Mouse (Mus musculus) heart, embryonic 15.5 days (tissue): ENCODE measurements at regions not wholly inside any gene's neighbourhood (a gene's known extent, or its start where the extent isn't known, plus 50 kb on each side); places are given as distances from the start of the nearest gene placed in this dataset.

Experiments
- ATAC-seq: fragments of 200-750 bp; cut with Nextera tagmentation; replicated peaks from 2 replicates; pipeline ENCODE4 v1.8.0; 2017; ENCODE audit warnings: low read depth, moderate TSS enrichment; ENCODE audit not compliant: insufficient number of reproducible peaks, insufficient read depth, low FRiP score
- H3K27ac ChIP-seq: fragments of 300-500 bp; sonication (generic); 2 replicates; pipeline ENCODE4 v1.5.1; 2015; ENCODE audit warnings: mild to moderate bottlenecking, inconsistent platforms
- H3K27me3 ChIP-seq: fragments of 300-500 bp; sonication (generic); 2 replicates; pipeline ENCODE4 v1.6.1; 2015; ENCODE audit warnings: inconsistent platforms
- H3K36me3 ChIP-seq: fragments of 300-500 bp; sonication (generic); 2 replicates; pipeline ENCODE4 v1.6.1; 2015; ENCODE audit warnings: mild to moderate bottlenecking, inconsistent platforms
- H3K4me1 ChIP-seq: fragments of 300-500 bp; sonication (generic); replicated peaks from 2 replicates; pipeline ENCODE4 v1.6.1; 2015; ENCODE audit warnings: inconsistent platforms
- H3K4me2 ChIP-seq: fragments of 300-500 bp; sonication (generic); 2 replicates; pipeline ENCODE4 v1.6.1; 2015; ENCODE audit warnings: inconsistent platforms, mild to moderate bottlenecking, moderate library complexity
- H3K4me3 ChIP-seq: fragments of 300-500 bp; sonication (generic); 2 replicates; pipeline ENCODE4 v1.5.1; 2015; ENCODE audit warnings: mild to moderate bottlenecking, inconsistent platforms
- H3K9ac ChIP-seq: fragments of 300-500 bp; sonication (generic); 2 replicates; pipeline ENCODE4 v1.6.1; 2015; ENCODE audit warnings: mild to moderate bottlenecking, inconsistent platforms
- H3K9me3 ChIP-seq: fragments of 300-500 bp; sonication (generic); replicated peaks from 2 replicates; pipeline ENCODE4 v1.6.1; 2016; ENCODE audit warnings: inconsistent platforms
- whole genome bisulfite sequencing: fragments of 180-500 bp; shearing (Covaris S2); methylation state at CpG from one replicate; pipeline ENCODE4 v1.1.7; 2015; ENCODE audit warnings: mixed read lengths; 5-methylcytosine and 5-hydroxymethylcytosine counted together

- no peak for ATAC-seq
- Histone ChIP-seq H3K9me3 (no peaks in the 10 kb centered on the region), H3K4me3 (no peak overlapping the region), H3K9ac (no peak overlapping the region), H3K4me1 (no peaks in the 10 kb centered on the region), H3K4me2 (no peak overlapping the region), H3K27ac (no peak overlapping the region), H3K27me3 (no peaks in the 10 kb centered on the region), H3K36me3 (no peaks in the 10 kb centered on the region)
- WGBS = 64% methylated on average over 4 of the region's 4 CpGs
Observed at GRCm38 (mm10) chr5:107035376-107035775, 71.3 kb downstream of the Cdc7 start.

GRCm38 (mm10) chr5:107035782-107036181 lies 71.7 kb downstream of the Cdc7 start:
- no peak for ATAC-seq
- Histone ChIP-seq H3K9ac (no peak overlapping the region), H3K36me3 (no peaks in the 10 kb centered on the region), H3K27me3 (no peaks in the 10 kb centered on the region), H3K4me2 (no peak overlapping the region), H3K9me3 (no peaks in the 10 kb centered on the region), H3K4me1 (no peaks in the 10 kb centered on the region), H3K27ac (no peak overlapping the region), H3K4me3 (no peak overlapping the region)
- WGBS = 50% methylated on average over 6 of the region's 6 CpGs

- Histone ChIP-seq H3K4me2 (no peak overlapping the region), H3K9me3 (no peaks in the 10 kb centered on the region), H3K9ac (no peak overlapping the region), H3K36me3 (no peaks in the 10 kb centered on the region), H3K27me3 (no peaks in the 10 kb centered on the region), H3K27ac (no peak overlapping the region), H3K4me1 (no peaks in the 10 kb centered on the region), H3K4me3 (no peak overlapping the region)
- 83% methylated on average over 6 of the region's 6 CpGs for WGBS
- no peak for ATAC-seq
Observed at GRCm38 (mm10) chr5:107036475-107036874, 72.4 kb downstream of the Cdc7 start.

GRCm38 (mm10) chr5:107037087-107037486 lies 73.0 kb downstream of the Cdc7 start:
- Histone ChIP-seq H3K4me1 (no peaks in the 10 kb centered on the region), H3K4me2 (no peak overlapping the region), H3K27me3 (no peaks in the 10 kb centered on the region), H3K4me3 (no peak overlapping the region), H3K36me3 (no peaks in the 10 kb centered on the region), H3K9ac (no peak overlapping the region), H3K27ac (no peak overlapping the region), H3K9me3 (no peaks in the 10 kb centered on the region)
- no peak for ATAC-seq
- 71% methylated on average over 6 of the region's 6 CpGs for WGBS

- Histone ChIP-seq H3K4me1 (no peaks in the 10 kb centered on the region), H3K27ac (no peak overlapping the region), H3K9ac (no peak overlapping the region), H3K4me3 (no peak overlapping the region), H3K9me3 (no peaks in the 10 kb centered on the region), H3K27me3 (no peaks in the 10 kb centered on the region), H3K4me2 (no peak overlapping the region), H3K36me3 (no peaks in the 10 kb centered on the region)
- 95% methylated on average over 8 of the region's 8 CpGs for WGBS
- ATAC-seq = no peak
Observed at GRCm38 (mm10) chr5:107039340-107039739, 75.2 kb downstream of the Cdc7 start.

- Histone ChIP-seq H3K4me1 (no peaks in the 10 kb centered on the region), H3K36me3 (no peaks in the 10 kb centered on the region), H3K27ac (no peak overlapping the region), H3K9me3 (no peaks in the 10 kb centered on the region), H3K27me3 (no peaks in the 10 kb centered on the region), H3K4me2 (no peak overlapping the region), H3K9ac (no peak overlapping the region), H3K4me3 (no peak overlapping the region)
- ATAC-seq = no peak
- 85% methylated on average over 6 of the region's 6 CpGs for WGBS
Observed at GRCm38 (mm10) chr5:107039956-107040355, 75.8 kb downstream of the Cdc7 start.

- Histone ChIP-seq H3K9ac (no peak overlapping the region), H3K9me3 (no peaks in the 10 kb centered on the region), H3K4me3 (no peak overlapping the region), H3K27ac (no peak overlapping the region), H3K27me3 (no peaks in the 10 kb centered on the region), H3K4me2 (no peak overlapping the region), H3K4me1 (0 out of 2 replicates have a peak, but pooled peaks cover 5% of the 10 kb centered on the region), H3K36me3 (no peaks in the 10 kb centered on the region)
- WGBS = 81% methylated on average over 10 of the region's 10 CpGs
- ATAC-seq = no peak
Observed at GRCm38 (mm10) chr5:107040489-107040888, 76.4 kb downstream of the Cdc7 start.

DNA sequence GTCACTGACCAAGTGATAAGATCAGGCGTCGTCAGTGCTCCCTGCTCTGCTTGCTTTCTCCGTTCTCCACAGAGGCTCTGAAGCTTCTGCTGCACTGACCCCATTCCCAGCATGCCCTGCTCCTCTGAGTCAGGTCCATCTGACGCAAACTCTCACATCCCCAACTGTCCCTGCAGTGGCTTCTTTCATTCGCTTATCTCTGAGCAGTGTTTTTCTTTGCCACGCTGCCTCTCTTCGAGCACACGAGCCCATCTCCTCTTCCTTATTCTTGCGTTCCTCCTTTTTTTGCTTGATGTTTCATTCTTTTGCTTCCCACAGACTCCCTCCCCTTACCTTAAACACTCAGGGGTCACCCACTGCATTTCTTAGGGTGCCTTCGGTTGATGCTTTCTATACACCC lies 81.0 kb downstream of the Cdc7 start:
- Histone ChIP-seq H3K9ac (no peak overlapping the region), H3K9me3 (no peaks in the 10 kb centered on the region), H3K4me1 (peaks cover 47% of the 10 kb centered on the region), H3K4me2 (no peak overlapping the region), H3K36me3 (no peaks in the 10 kb centered on the region), H3K27ac (no peak overlapping the region), H3K4me3 (no peak overlapping the region), H3K27me3 (no peaks in the 10 kb centered on the region)
- no peak for ATAC-seq
- 54% methylated on average over 10 of the region's 10 CpGs for WGBS

DNA sequence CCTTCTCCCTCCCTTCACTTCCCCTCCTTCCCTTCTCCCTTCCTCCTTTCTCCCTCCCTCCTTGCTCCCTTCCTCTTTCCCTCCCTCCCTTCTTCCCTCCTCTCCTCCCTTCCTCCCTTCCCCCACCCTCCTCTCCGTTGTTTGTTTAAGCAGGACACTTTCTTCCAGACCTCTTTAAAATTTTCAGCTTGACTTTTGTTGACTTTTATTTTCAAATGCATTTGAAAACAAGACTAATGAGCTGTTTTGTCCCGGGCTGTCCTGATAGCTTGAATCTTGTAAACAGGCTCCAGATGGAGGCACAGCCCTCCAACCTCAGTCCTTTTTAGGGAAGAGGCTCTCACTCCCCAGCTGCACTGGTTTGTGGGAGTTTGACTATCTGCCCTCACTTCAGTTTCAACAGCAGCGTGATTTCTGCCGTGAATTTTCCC lies 82.4 kb downstream of the Cdc7 start:
- H3K36me3 ChIP-seq = no peaks in the 10 kb centered on the region
- no peak overlapping the region for H3K4me2 ChIP-seq
- WGBS = 9% methylated on average over 4 of the region's 4 CpGs
- H3K9me3 ChIP-seq = no peaks in the 10 kb centered on the region
- H3K4me3 ChIP-seq = no peak overlapping the region
- peak overlapping the region; percentile 35 for H3K27ac ChIP-seq
- H3K9ac ChIP-seq = no peak overlapping the region
- no peaks in the 10 kb centered on the region for H3K27me3 ChIP-seq
- no peak for ATAC-seq
- H3K4me1 ChIP-seq = peaks cover 53% of the 10 kb centered on the region

- no peaks in the 10 kb centered on the region for H3K9me3 ChIP-seq
- WGBS = 19% methylated on average over 5 of the region's 5 CpGs
- peak overlapping the region; percentile 23; the same call in 1 of the 2 replicates for H3K4me2 ChIP-seq
- H3K4me3 ChIP-seq = no peak overlapping the region
- H3K27ac ChIP-seq = peak overlapping the region; percentile 84
- no peaks in the 10 kb centered on the region for H3K36me3 ChIP-seq
- peak; percentile 74 for ATAC-seq
- peaks cover 68% of the 10 kb centered on the region for H3K4me1 ChIP-seq
- H3K9ac ChIP-seq = no peak overlapping the region
- no peaks in the 10 kb centered on the region for H3K27me3 ChIP-seq
Observed at GRCm38 (mm10) chr5:107048607-107049006, 84.5 kb downstream of the Cdc7 start.

DNA sequence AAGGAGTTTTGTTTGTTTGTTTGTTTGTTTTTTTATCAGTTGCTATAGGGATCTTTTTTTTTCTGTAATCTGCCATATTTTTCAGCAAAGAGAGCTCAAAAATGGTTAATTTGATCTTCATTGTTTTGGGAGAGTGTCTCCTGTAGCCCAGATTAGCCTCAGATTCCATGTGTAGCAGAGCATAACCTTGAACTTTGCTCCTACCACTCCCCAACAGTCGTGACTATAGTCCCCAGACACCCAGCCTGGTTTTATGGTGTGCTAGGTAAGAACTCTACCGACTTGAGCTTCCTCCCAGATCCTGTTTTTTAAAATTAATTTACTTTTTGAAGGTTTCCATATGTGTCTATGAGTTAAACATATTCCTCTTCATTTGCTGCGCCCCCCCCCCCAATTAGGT lies 86.0 kb downstream of the Cdc7 start:
- Histone ChIP-seq H3K4me2 (no peak overlapping the region), H3K36me3 (no peaks in the 10 kb centered on the region), H3K9me3 (no peaks in the 10 kb centered on the region), H3K4me3 (no peak overlapping the region), H3K27me3 (no peaks in the 10 kb centered on the region), H3K27ac (peak overlapping the region; percentile 32; the same call in 1 of the 2 replicates), H3K9ac (no peak overlapping the region), H3K4me1 (peaks cover 80% of the 10 kb centered on the region)
- 69% methylated on average over 3 of the region's 3 CpGs for WGBS
- no peak for ATAC-seq

DNA sequence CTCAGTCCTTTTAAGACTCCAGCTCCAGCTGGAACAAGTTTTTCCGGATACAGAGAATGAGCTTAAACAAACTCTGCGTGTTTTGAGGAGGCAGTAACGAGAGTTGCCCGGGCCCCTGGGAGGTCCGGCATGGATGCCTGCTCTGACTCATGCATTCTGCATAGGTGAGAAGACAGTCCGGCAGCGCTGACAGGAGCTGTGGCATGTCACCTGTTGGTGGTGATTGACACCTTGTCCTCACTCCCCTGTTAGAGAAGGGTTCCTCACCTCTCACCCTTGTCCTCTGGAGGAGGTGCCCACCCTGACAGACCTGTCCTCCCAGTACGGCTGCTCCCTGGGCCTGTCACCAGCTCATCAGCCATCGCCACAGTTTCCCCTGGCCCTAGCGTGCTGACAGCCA lies 87.7 kb downstream of the Cdc7 start:
- WGBS = 27% methylated on average over 10 of the region's 10 CpGs
- Histone ChIP-seq H3K4me1 (peaks cover 81% of the 10 kb centered on the region), H3K9ac (no peak overlapping the region), H3K27me3 (no peaks in the 10 kb centered on the region), H3K36me3 (no peaks in the 10 kb centered on the region), H3K4me2 (no peak overlapping the region), H3K9me3 (no peaks in the 10 kb centered on the region), H3K27ac (peak overlapping the region; percentile 77), H3K4me3 (no peak overlapping the region)
- ATAC-seq = peak; percentile 75
